Mouse (Mus musculus): Measurements from ENCODE around the gene Gm9821. TPM values are rescaled to one million over a fixed set of nuclear protein-coding genes. Genes with fewer than 3 reads are reported as not detected.

The Gm9821 gene
- total and polyA plus RNA-seq, 3 experiments: 1.2 to 22.7 TPM; not detected in 1

DNA sequence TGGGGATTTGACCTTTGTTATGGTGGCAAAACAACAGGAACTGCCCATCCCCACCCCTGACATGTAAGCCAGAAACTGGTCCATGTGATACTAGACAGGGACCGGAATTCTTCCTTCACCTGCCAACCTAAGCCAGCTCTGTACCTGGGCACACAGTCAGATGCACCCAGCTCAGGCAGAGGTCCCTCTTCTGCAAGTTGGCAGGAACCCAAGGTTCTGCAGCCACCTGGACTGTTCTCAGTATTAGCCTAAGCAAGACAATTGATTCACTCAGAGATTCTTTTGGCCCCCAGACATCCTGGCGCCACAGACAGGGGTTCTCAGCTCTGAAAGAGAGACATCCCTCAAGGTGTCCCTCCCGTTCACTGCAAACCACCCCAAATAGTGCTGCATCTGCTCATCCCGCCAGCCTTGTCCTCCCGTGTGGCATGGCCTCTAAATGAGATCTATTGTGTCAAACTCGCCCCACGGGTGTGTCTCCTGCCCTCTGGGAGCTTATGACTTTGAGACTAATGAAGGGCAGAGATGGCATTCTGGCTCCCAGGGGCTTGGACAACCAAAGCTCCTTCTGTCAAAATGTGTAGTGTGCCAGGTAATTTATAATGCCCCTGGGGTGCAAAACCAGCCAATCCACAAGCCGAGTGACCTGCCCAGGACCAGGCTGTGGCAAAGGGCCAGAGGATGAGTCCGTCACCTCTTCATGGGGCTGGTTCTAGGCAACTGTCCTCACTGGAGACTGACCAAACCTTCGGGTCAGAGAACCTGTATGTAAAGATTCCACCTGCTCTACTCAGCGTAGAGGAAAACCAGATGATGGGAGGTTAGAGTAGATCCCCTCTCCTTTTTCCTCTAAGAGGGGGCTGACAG is 14.3 kb downstream of the Gm9821 start:
- Histone ChIP-seq H3K4me1 (ENCODE audit: control insufficient read depth in 1 of 2, insufficient read depth in 2 of 2, low read length in 2 of 2) (peaks cover 13 to 48% of the 10 kb centered on the region in 2 experiments), H3K4me3 (ENCODE audit: control insufficient read depth in 1 of 2, insufficient read depth in 1 of 2, low read depth in 2 of 2, low read length in 2 of 2) (no peak overlapping the region), H3K36me3 (ENCODE audit: control insufficient read depth in 1 of 2, insufficient read depth in 2 of 2, low read length in 2 of 2) (peaks cover 0 to 41% of the 10 kb centered on the region in 2 experiments; a peak in 3 of 4 replicates), H3K9ac (ENCODE audit: control insufficient read depth, low read depth, low read length, poor library complexity, severe bottlenecking) (no peak overlapping the region), H3K27me3 (ENCODE audit: control insufficient read depth in 1 of 2, insufficient read depth in 2 of 2, low read length in 2 of 2) (no peaks in the 10 kb centered on the region), H3K9me3 (replicated peaks; ENCODE audit: insufficient read depth, low read length) (no peaks in the 10 kb centered on the region), H3K27ac (ENCODE audit: control insufficient read depth, low read depth, low read length) (no peak overlapping the region), H3K79me2 (ENCODE audit: control insufficient read depth, insufficient read depth, low read length, poor library complexity) (peaks cover 51% of the 10 kb centered on the region)
- no peak for DNase-seq (ENCODE audit: low read depth, low spot score)
- TF ChIP-seq JUND (IDR thresholded peaks at IDR 0.05; ENCODE audit: low read depth, low read length) (no peak), KAT2A (conservative IDR thresholded peaks at IDR 0.05; ENCODE audit: low read depth, low read length) (no peak), ZMIZ1 (IDR thresholded peaks at IDR 0.05; ENCODE audit: low read depth, low read length) (no peak), HCFC1 (IDR thresholded peaks at IDR 0.05; ENCODE audit: low read depth, low read length) (no peak), ZNF384 (IDR thresholded peaks at IDR 0.05; ENCODE audit: low read depth, low read length) (no peak), SIN3A (IDR thresholded peaks at IDR 0.05; ENCODE audit: low read length) (no peak), E2F4 (IDR thresholded peaks at IDR 0.05; ENCODE audit: borderline replicate concordance, low read depth, low read length) (no peak), MAX (IDR thresholded peaks at IDR 0.05; ENCODE audit: low read length) (no peak), NRF1 (IDR thresholded peaks at IDR 0.05; ENCODE audit: insufficient read depth, low read depth, low read length, poor library complexity, severe bottlenecking) (no peak), UBTF (IDR thresholded peaks at IDR 0.05; ENCODE audit: borderline replicate concordance, insufficient read depth, low read depth, low read length) (no peak), EP300 (IDR thresholded peaks at IDR 0.05; ENCODE audit: low read depth in 1 of 2, low read length in 2 of 2) (no peak), RAD21 (IDR thresholded peaks at IDR 0.05; ENCODE audit: low read depth, low read length) (no peak)

GRCm38 (mm10) chr2:91960459-91960858 is 15.0 kb downstream of the Gm9821 start:
- Histone ChIP-seq H3K79me2 (ENCODE audit: control insufficient read depth, insufficient read depth, low read length, poor library complexity) (peaks cover 45% of the 10 kb centered on the region), H3K27ac (ENCODE audit: control insufficient read depth, low read depth, low read length) (no peak overlapping the region), H3K4me3 (ENCODE audit: control insufficient read depth in 1 of 2, insufficient read depth in 1 of 2, low read depth in 2 of 2, low read length in 2 of 2) (no peak overlapping the region), H3K4me1 (ENCODE audit: control insufficient read depth in 1 of 2, insufficient read depth in 2 of 2, low read length in 2 of 2) (peaks cover 13 to 49% of the 10 kb centered on the region in 2 experiments), H3K9me3 (replicated peaks; ENCODE audit: insufficient read depth, low read length) (no peaks in the 10 kb centered on the region), H3K9ac (ENCODE audit: control insufficient read depth, low read depth, low read length, poor library complexity, severe bottlenecking) (no peak overlapping the region), H3K36me3 (ENCODE audit: control insufficient read depth in 1 of 2, insufficient read depth in 2 of 2, low read length in 2 of 2) (peaks cover 0 to 38% of the 10 kb centered on the region in 2 experiments; a peak in 3 of 4 replicates), H3K27me3 (ENCODE audit: control insufficient read depth in 1 of 2, insufficient read depth in 2 of 2, low read length in 2 of 2) (no peaks in the 10 kb centered on the region)
- DNase-seq (ENCODE audit: low read depth, low spot score): no peak
- TF ChIP-seq CHD1 (IDR thresholded peaks at IDR 0.05; ENCODE audit: low read depth, low read length) (no peak), MAZ (IDR thresholded peaks at IDR 0.05; ENCODE audit: low read depth, low read length) (no peak), TBP (IDR thresholded peaks at IDR 0.05; ENCODE audit: low read depth, low read length) (no peak), NRF1 (IDR thresholded peaks at IDR 0.05; ENCODE audit: insufficient read depth, low read depth, low read length, poor library complexity, severe bottlenecking) (no peak), GABPA (IDR thresholded peaks at IDR 0.05; ENCODE audit: low read depth, low read length) (no peak), HCFC1 (IDR thresholded peaks at IDR 0.05; ENCODE audit: low read depth, low read length) (no peak), ZMIZ1 (IDR thresholded peaks at IDR 0.05; ENCODE audit: low read depth, low read length) (no peak), KAT2A (conservative IDR thresholded peaks at IDR 0.05; ENCODE audit: low read depth, low read length) (no peak), MAFK (IDR thresholded peaks at IDR 0.05; ENCODE audit: borderline replicate concordance, low read depth, low read length) (no peak), POLR2AphosphoS2 (IDR thresholded peaks at IDR 0.05; ENCODE audit: low read length) (no peak)

Data from MEL (cell line).